Mouse (Mus musculus) gastrocnemius, postnatal 4 days (tissue): ENCODE results near the gene Olfr689. TPM values are rescaled to one million over a fixed set of nuclear protein-coding genes. Genes with fewer than 3 reads are reported as not detected.
"Not testable (repeated sequence)": the region's sequence is repeated elsewhere in the genome, so short reads cannot be mapped to it uniquely, and the experiment has no call there.

Experiments
- DNase-seq, 2 experiments: peaks; one replicate each; pipeline ENCODE4 v3.0.0; 2021 to 2022; ENCODE audit warnings: low spot score in 2 of 2, mixed read lengths in 2 of 2
- long read RNA-seq, 2 experiments: library from polyadenylated mRNA; stranded (forward); transcript quantifications; one replicate each; pipeline ENCODE4 v2.0.0; 2021
- total RNA-seq, 2 experiments: library from RNA; stranded (reverse); gene quantifications; 2 replicates each; pipeline ENCODE4 v1.2.3; 2021

The Olfr689 gene
- total RNA-seq, result not detected
- long read RNA-seq, experiment 1, result 0 reads
- long read RNA-seq, experiment 2, result 0 reads

- no peak for DNase-seq
Measured at GRCm38 (mm10) chr7:105310865-105311264, at the start of gene Olfr689. Olfr689 (plus strand) TSS chr7:105311165.

- DNase-seq, result no peak
Measured at GRCm38 (mm10) chr7:105272426-105272825, 38.5 kb upstream of the Olfr689 start.

GRCm38 (mm10) chr7:105287795-105288194, 23.2 kb upstream of the Olfr689 start, which contains the start of gene Olfr688:
Olfr688 (plus strand) TSS chr7:105288095.
- no peak for DNase-seq

GRCm38 (mm10) chr7:105290051-105290450, 20.9 kb upstream of the Olfr689 start:
- DNase-seq, result no peak

- no peak for DNase-seq
Measured at GRCm38 (mm10) chr7:105325302-105325701, 14.3 kb downstream of the Olfr689 start.

- no peak for DNase-seq
Measured at GRCm38 (mm10) chr7:105334004-105334403, 23.0 kb downstream of the Olfr689 start, which contains the start of gene Olfr690. Olfr690 (minus strand) TSS chr7:105334104.

- peak in 1 of 2 experiments; percentile 1 for DNase-seq
Measured at GRCm38 (mm10) chr7:105342170-105342569, 31.2 kb downstream of the Olfr689 start, which contains the start of gene Olfr691. Olfr691 (minus strand) TSS chr7:105342270.

- no peak for DNase-seq
Measured at GRCm38 (mm10) chr7:105342752-105343151, 31.8 kb downstream of the Olfr689 start.

GRCm38 (mm10) chr7:105356064-105356463, 45.1 kb downstream of the Olfr689 start:
- DNase-seq, result not testable (repeated sequence)

GRCm38 (mm10) chr7:105356487-105356886, 45.5 kb downstream of the Olfr689 start:
- DNase-seq, result not testable (repeated sequence)

- no peak for DNase-seq
Measured at GRCm38 (mm10) chr7:105361713-105362112, 50.7 kb downstream of the Olfr689 start.

GRCm38 (mm10) chr7:105367268-105367667, 56.3 kb downstream of the Olfr689 start:
- no peak for DNase-seq

GRCm38 (mm10) chr7:105367930-105368329, 57.0 kb downstream of the Olfr689 start, which contains the start of gene Olfr692:
Olfr692 (plus strand) TSS chr7:105368230.
- DNase-seq, result no peak

- no peak for DNase-seq
Measured at GRCm38 (mm10) chr7:105368521-105368920, 57.6 kb downstream of the Olfr689 start.

Other genes starting within 250 kb of the Olfr689 start
- gene Olfr678, start 246.7 kb upstream of the Olfr689 start, total RNA-seq, result not detected
- gene Olfr679, start 230.0 kb upstream of the Olfr689 start, total RNA-seq, result not detected
- gene Olfr680-ps1, start 218.3 kb upstream of the Olfr689 start, total RNA-seq, result not detected
- gene Olfr681, start 194.3 kb upstream of the Olfr689 start, total RNA-seq, result not detected
- gene Olfr683, start 164.2 kb upstream of the Olfr689 start, total RNA-seq, result not detected
- not detected for gene Olfr684, start 147.5 kb upstream of the Olfr689 start, total RNA-seq
- not detected for gene Olfr685, start 125.2 kb upstream of the Olfr689 start, total RNA-seq
- gene Olfr686, start 103.7 kb upstream of the Olfr689 start, total RNA-seq, result not detected
- not detected for gene Olfr688, start 23.1 kb upstream of the Olfr689 start, total RNA-seq
- not detected for gene Olfr690, start 22.9 kb downstream of the Olfr689 start, total RNA-seq
- gene Olfr691, start 31.1 kb downstream of the Olfr689 start, total RNA-seq, result not detected
- gene Olfr692, start 57.1 kb downstream of the Olfr689 start, total RNA-seq, result not detected
- gene Gm5901, start 63.9 kb downstream of the Olfr689 start, total RNA-seq, result not detected
- gene Fam160a2, start 88.9 kb downstream of the Olfr689 start, total RNA-seq, result 10 to 100 TPM; 21.0 to 24.9 TPM
- not detected for gene Cnga4, start 93.4 kb downstream of the Olfr689 start, total RNA-seq
- not detected for gene Cckbr, start 114.6 kb downstream of the Olfr689 start, total RNA-seq
- gene Cavin3, start 171.1 kb downstream of the Olfr689 start, total RNA-seq, result 10 to 100 TPM; 63.8 to 65.3 TPM
- gene Smpd1, start 243.2 kb downstream of the Olfr689 start, total RNA-seq, result 10 to 100 TPM; 36.3 to 39.2 TPM